Mouse (Mus musculus) cerebellum, adult 2 months (tissue): ENCODE measurements at regions not wholly inside any gene's neighbourhood (a gene's known extent, or its start where the extent isn't known, plus 50 kb on each side); places are given as distances from the start of the nearest gene placed in this dataset.

ENCODE experiments used
- DNase-seq, 2 experiments: peaks; one replicate each; pipeline ENCODE4 v3.0.0; 2021
- H3K27ac ChIP-seq: fragments of 200-500 bp; 2 replicates; pipeline ENCODE4 v1.5.1; 2012; ENCODE audit warnings: low read length, control low read depth, inconsistent platforms; ENCODE audit not compliant: insufficient read depth
- H3K27me3 ChIP-seq: fragments of 200-500 bp; 2 replicates; pipeline ENCODE4 v1.6.1; 2012; ENCODE audit warnings: inconsistent platforms, mild to moderate bottlenecking, low read length, moderate library complexity; ENCODE audit not compliant: control insufficient read depth, insufficient read depth
- H3K4me1 ChIP-seq: fragments of 200-500 bp; 2 replicates; pipeline ENCODE4 v1.6.1; 2011; ENCODE audit warnings: low read length; ENCODE audit not compliant: control insufficient read depth, insufficient read depth
- H3K4me3 ChIP-seq: fragments of 200-500 bp; replicated peaks from 2 replicates; pipeline ENCODE3; 2011; ENCODE audit warnings: mild to moderate bottlenecking, low read depth, low read length, control low read depth; ENCODE audit not compliant: insufficient read depth
- CTCF ChIP-seq: fragments of 200-500 bp; IDR thresholded peaks from 2 replicates; pipeline ENCODE4 v1.5.1; 2011; ENCODE audit warnings: low read depth, mild to moderate bottlenecking, control low read depth, low read length, moderate library complexity, borderline replicate concordance; ENCODE audit not compliant: insufficient read depth
- POLR2A ChIP-seq: fragments of 200-500 bp; IDR thresholded peaks from 2 replicates; pipeline ENCODE4 v1.6.1; 2011; ENCODE audit warnings: low read length, control low read depth, borderline replicate concordance; ENCODE audit not compliant: insufficient read depth
- WGBS: fragments of 180-500 bp; shearing (Covaris S2); methylation state at CpG from one replicate; pipeline ENCODE4 v1.1.7; 2018; 5-methylcytosine and 5-hydroxymethylcytosine counted together

GRCm38 (mm10) chr4:56251766-56252165, 488.1 kb upstream of the Gm26657 start:
- 74% methylated on average over 2 of the region's 2 CpGs for WGBS

GRCm38 (mm10) chr4:56250611-56251010, 489.3 kb upstream of the Gm26657 start:
- TF ChIP-seq POLR2A (no peak), CTCF (no peak)
- WGBS = 93% methylated on average over 2 of the region's 2 CpGs
- DNase-seq = no peak

More at GRCm38 (mm10) chr4:56251766-56252165, 488.1 kb upstream of the Gm26657 start:
- Histone ChIP-seq H3K4me1 (no peaks in the 10 kb centered on the region), H3K27ac (no peak overlapping the region), H3K27me3 (no peaks in the 10 kb centered on the region), H3K4me3 (no peak overlapping the region)
- TF ChIP-seq POLR2A (no peak), CTCF (no peak)
- DNase-seq = no peak

GRCm38 (mm10) chr4:56243863-56244262, 496.0 kb upstream of the Gm26657 start:
- WGBS = 76% methylated on average over 6 of the region's 6 CpGs
- DNase-seq = no peak
- H3K27me3 ChIP-seq = no peaks in the 10 kb centered on the region
- TF ChIP-seq CTCF (no peak), POLR2A (no peak)
- H3K4me3 ChIP-seq = no peak overlapping the region
- H3K4me1 ChIP-seq = no peaks in the 10 kb centered on the region
- H3K27ac ChIP-seq = no peak overlapping the region

More at GRCm38 (mm10) chr4:56250611-56251010, 489.3 kb upstream of the Gm26657 start:
- no peak overlapping the region for H3K4me3 ChIP-seq
- no peak overlapping the region for H3K27ac ChIP-seq
- no peaks in the 10 kb centered on the region for H3K4me1 ChIP-seq
- H3K27me3 ChIP-seq = no peaks in the 10 kb centered on the region

- H3K27me3 ChIP-seq = no peaks in the 10 kb centered on the region
- 31% methylated on average over 4 of the region's 4 CpGs for WGBS
- no peak for TF ChIP-seq CTCF
- no peak for TF ChIP-seq POLR2A
Measured at GRCm38 (mm10) chr4:56238496-56239488, 501.1 kb upstream of the Gm26657 start.

GRCm38 (mm10) chr4:56231414-56231813, 508.5 kb upstream of the Gm26657 start:
- TF ChIP-seq POLR2A (no peak), CTCF (no peak)
- Histone ChIP-seq H3K27ac (no peak overlapping the region), H3K27me3 (no peaks in the 10 kb centered on the region), H3K4me1 (no peaks in the 10 kb centered on the region), H3K4me3 (no peak overlapping the region)
- DNase-seq = no peak
- WGBS = 90% methylated on average over 7 of the region's 7 CpGs

More at GRCm38 (mm10) chr4:56238496-56239488, 501.1 kb upstream of the Gm26657 start:
- Histone ChIP-seq H3K27ac (no peak overlapping the region), H3K4me3 (no peak overlapping the region), H3K4me1 (no peaks in the 10 kb centered on the region)
- DNase-seq = no peak

- Histone ChIP-seq H3K27me3 (no peaks in the 10 kb centered on the region), H3K4me1 (no peaks in the 10 kb centered on the region), H3K4me3 (no peak overlapping the region), H3K27ac (no peak overlapping the region)
- DNase-seq = no peak
- WGBS = 30% methylated on average over 1 of the region's 1 CpGs
- no peak for TF ChIP-seq POLR2A
Measured at GRCm38 (mm10) chr4:56230451-56230850, 509.4 kb upstream of the Gm26657 start.

- Histone ChIP-seq H3K27ac (no peak overlapping the region), H3K27me3 (no peaks in the 10 kb centered on the region; the same call in 1 of the 2 replicates), H3K4me1 (no peaks in the 10 kb centered on the region), H3K4me3 (no peak overlapping the region)
- TF ChIP-seq CTCF (no peak), POLR2A (no peak)
- 100% methylated on average over 1 of the region's 1 CpGs for WGBS
- DNase-seq = no peak
Measured at GRCm38 (mm10) chr4:56226493-56226892, 513.4 kb upstream of the Gm26657 start.

- Histone ChIP-seq H3K27ac (no peak overlapping the region), H3K27me3 (no peaks in the 10 kb centered on the region; the same call in 1 of the 2 replicates), H3K4me1 (no peaks in the 10 kb centered on the region), H3K4me3 (no peak overlapping the region)
- DNase-seq = no peak
- 41% methylated on average over 3 of the region's 3 CpGs for WGBS
- TF ChIP-seq CTCF (no peak), POLR2A (no peak)
Measured at GRCm38 (mm10) chr4:56224542-56224941, 515.3 kb upstream of the Gm26657 start.
